Mouse (Mus musculus) layer of hippocampus, postnatal 14 days (tissue): ENCODE results near the gene Tsr3. TPM values are rescaled to one million over a fixed set of nuclear protein-coding genes. Genes with fewer than 3 reads are reported as not detected.

Source experiments
- DNase-seq, 2 experiments: peaks; one replicate each; pipeline ENCODE4 v3.0.0; 2021 to 2022; ENCODE audit warnings: low spot score in 2 of 2, mixed read lengths in 1 of 2
- total RNA-seq, 2 experiments: library from RNA; stranded (reverse); gene quantifications; 2 replicates each; pipeline ENCODE4 v1.2.3; 2021

Gene Tsr3
- total RNA-seq, 2 experiments from 2014 or later: 25.0 to 26.6 TPM

- no peak for DNase-seq
Observed at GRCm38 (mm10) chr17:25235635-25236034, 4.3 kb upstream of the Tsr3 start.

DNA sequence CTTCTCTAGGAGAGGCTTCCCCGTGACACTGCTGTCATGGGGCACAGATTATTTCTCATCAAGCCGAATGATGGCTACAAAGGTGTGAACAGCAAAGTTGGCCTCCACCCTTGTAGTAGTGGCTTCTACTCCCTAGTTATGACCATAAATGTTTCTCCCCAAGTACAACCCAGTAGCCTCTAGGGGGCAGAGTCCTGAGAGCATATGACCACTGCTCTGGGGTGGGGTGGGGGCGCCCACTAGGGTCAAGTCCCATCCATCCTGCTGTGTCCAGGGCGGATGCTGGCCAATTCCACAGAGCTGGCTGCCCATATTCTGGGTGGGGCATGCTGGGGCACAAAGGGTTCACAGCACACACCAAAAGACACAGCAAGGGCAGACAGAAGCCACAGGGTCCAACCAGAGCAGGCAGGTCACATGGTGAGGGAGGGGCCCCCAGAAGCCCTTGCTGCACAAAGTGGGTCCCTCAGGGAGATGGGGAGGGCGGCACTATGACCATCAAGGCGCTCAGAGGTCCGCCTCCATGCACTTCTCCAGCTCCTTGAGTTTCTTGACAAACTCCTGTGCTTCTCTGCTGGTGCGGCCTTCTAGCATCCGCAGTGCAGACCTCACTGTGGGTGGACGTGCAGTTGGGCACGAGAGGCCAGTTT is 3.3 kb downstream of the Tsr3 start:
- no peak for DNase-seq

DNA sequence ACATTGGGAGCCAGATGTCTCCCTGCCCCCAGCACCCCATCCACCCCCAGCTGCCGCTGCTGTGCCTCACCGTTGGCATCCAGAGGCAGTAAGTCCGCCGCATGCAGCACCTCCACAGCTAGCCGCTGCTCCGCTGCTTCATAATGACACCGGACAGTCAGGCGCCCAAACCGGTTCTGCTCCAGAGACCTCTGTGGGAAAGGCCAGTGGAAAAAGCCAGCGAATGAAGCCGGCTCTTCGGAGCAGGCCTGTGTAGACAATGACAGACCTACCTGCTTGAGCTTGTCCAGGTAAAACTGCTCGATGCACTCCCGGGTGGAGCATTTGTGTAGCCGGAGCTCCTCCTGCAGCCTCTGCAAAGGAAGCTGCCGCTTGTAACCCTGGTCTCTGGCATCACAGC is 4.3 kb downstream of the Tsr3 start:
- DNase-seq: no peak

DNA sequence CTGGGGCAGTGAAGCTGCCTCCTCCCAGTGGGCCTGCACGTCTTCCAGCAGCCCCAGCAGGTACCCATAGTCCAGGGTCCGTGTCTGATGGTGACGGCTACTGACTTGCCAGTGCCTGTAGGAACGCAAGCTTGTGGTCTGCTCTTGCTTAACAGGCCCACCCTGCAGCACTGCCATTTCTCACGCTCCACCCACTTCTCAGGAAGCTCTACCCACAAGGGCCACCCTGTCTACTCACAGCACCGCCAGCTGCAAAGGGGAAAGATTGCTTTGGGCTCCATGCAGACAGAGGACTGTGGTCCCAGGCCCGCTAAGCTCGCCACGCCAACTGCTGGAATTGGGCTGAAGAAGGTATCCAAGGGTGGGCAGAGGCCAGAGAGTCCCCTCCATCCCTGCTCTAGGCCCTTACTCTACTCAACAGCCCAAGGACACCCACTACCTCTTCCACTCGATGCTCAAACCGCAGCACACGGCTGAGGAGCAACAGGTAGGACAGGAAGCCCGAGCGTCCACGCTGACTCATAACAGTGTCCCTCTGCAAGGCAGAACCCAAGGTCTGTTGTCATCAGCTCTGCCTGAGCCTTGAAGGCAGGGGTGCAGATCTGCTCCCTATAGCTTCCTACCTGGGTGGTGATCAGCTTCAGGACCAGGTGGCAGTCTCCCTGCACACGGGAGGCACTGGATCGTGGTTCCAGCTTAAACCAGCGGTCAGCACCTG is 8.2 kb downstream of the Tsr3 start:
- DNase-seq: no peak

DNA sequence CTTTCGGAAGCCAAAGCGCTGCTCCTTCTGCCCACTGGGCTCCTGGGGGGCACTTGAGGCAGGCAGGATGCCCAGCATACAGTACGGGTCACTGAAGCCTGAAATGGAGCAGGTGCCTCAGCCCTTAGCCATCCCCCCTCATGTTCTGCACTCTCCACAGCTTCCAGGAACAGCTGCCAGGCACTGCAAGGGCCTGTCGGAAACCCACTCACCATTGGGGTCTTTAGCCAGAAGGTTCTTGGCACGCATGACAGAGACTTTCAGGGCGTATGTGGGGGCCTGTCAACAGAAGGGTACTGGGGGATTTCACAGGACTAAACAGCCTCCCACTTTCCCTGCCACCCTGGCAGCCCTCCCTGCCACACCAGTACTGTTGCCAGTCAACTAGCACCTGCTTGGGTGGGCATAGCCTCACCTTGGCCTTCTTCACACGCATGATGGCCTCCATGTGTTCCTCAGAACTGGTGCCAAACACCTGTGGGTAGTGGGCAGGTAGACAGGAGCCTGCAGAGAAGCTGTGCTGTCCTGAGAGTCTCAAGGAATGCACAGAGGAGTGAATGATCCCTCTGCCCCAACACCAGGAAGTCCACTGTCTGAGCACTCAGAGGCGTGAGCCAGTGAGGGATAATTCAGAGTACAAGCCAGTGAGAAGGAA is 10.3 kb downstream of the Tsr3 start:
- no peak for DNase-seq

DNA sequence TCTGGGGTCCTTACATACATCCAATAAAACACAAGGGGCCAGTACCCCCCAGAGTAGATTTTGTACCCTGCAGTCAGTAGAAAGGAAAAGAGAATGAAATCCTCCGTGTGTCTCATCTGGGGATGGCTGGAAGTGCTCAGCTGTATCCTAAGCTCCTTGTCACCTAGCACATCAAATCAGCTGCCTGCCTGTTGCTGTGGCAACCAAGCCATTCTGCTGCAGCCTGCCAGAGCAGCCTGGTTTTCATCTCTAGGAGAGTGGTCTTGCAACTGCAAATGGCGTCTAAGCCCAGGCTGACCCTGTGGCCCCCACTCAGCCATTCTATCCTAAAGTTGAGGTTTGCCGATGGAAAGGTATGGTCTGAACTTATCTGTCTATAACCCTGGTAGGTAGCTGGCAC is 12.7 kb downstream of the Tsr3 start:
- no peak for DNase-seq

- DNase-seq: peak in 1 of 2 experiments; percentile 41
Observed at GRCm38 (mm10) chr17:25253760-25254159, 13.8 kb downstream of the Tsr3 start.

- no peak for DNase-seq
Observed at GRCm38 (mm10) chr17:25255110-25255509, 15.1 kb downstream of the Tsr3 start.

DNA sequence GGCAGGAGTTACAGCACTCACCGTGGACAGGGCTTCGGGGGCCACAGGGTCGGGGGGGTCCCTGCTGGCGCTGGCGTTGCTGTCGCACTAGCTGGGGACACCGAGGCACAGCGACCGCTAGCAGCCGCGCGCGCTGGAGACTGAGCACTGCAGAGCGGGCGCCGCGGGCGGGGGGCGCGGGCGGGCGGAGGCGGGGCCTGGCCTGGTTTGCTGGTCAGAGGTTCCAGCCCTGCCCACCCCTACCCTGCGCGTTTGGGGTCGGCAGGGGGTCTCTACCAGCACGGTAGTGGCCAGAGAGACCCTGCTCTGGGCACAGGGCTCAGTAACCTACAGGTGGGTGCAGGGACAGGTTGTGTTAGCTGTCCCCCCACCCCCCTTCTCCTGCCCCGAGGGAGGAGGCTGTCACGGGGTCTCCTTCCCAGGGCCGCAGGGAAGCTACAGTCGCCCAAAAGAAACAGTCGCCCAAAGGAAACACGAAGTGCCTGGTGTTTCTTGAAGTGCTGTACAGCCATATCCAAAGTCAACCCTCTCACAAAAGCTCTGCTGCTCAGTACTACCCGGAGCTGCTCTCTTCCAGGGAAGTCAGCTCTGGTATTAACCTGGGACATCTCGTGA is 16.3 kb downstream of the Tsr3 start, which contains the start of gene Baiap3:
Gene Baiap3 (minus strand): TSS at position 225 of the 615 bp plus-strand sequence.
- DNase-seq: no peak

GRCm38 (mm10) chr17:25257804-25258261 is 17.9 kb downstream of the Tsr3 start:
- no peak for DNase-seq

GRCm38 (mm10) chr17:25264453-25264852 is 24.5 kb downstream of the Tsr3 start:
- peak in 1 of 2 experiments; percentile 54 for DNase-seq

GRCm38 (mm10) chr17:25270795-25271335 is 30.9 kb downstream of the Tsr3 start:
- no peak for DNase-seq

GRCm38 (mm10) chr17:25272326-25272725 is 32.4 kb downstream of the Tsr3 start:
- DNase-seq: no peak

DNA sequence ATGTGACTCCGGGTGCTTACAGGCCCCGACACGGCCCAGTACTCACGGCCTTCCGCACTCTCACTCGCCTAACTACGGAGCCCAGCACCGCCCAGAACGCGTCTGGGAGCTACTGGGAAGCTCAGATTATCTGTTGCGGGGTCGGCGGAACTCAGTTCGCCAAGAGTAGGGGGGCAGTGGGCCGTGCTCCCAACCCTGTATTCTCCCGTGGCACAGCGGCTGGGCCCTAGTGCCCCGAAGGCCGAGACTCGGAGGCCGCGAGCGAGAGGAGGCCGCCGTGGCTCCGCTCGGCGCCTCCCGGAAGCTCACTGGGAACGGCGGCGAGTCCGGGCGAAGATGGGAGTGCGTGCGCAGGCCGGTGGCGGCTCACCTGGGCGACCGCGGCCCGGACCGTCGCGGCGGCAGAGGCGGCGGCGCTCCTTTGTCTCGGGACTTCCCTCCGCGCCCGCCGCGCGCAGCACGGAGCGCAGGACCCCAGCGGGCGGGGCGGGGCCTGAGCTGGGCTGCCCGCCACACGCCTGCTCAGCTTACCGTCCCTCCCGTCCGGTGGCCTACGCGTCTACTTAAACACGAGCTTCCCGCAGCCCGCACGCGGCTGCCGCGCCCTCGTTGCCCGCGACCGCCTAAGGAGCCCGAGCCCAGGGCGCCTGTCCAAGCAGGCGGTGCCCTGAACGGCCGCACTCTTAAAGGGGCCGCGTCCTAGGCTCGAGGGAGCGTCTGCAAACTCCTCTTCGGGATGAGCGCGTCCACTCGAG is 33.2 kb downstream of the Tsr3 start:
- peak; percentile 45 to 99 for DNase-seq

DNA sequence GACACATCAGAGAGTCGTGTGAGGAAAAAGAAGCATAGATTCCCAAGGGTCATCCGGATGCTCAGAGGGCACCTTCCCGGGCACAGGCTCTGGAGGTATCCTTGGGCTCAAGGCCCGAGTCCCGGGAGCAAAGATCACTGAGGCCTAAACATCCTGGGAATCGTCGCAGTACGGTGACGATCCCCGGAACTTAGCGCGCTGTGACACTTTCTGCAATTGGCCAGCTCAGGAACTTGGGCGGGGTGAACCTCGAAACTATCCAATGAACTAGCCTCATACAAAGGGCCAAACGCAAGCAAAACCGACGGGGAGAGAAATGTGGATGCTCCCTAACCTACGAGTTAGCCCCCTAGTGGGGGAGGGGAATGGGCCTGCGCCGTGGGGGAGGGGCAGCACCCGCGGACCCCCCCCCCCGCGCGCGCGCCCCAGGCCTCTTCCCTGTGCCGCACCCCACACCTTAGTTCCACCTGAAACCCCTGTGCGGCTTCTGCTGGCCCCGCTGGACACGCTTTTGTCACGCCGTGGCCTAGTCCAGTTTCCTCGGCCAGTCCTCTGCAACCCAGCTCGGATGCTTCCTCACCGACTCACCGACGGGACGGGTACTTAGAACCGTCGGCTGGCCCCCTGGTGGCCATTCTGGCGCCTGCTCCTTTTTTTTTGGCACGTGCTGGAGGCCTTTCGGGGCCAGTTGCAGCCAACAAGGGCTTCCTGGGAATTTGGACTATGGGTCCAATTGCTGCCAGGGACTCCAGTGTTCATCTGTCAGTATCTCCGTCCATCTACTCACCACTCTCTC is 33.9 kb downstream of the Tsr3 start:
- peak; percentile 98 to 100 for DNase-seq

GRCm38 (mm10) chr17:25274571-25275346 is 34.8 kb downstream of the Tsr3 start, which contains the start of gene Ube2i:
TSS of gene Ube2i (minus strand) at chr17:25274622.
- DNase-seq: no peak

DNA sequence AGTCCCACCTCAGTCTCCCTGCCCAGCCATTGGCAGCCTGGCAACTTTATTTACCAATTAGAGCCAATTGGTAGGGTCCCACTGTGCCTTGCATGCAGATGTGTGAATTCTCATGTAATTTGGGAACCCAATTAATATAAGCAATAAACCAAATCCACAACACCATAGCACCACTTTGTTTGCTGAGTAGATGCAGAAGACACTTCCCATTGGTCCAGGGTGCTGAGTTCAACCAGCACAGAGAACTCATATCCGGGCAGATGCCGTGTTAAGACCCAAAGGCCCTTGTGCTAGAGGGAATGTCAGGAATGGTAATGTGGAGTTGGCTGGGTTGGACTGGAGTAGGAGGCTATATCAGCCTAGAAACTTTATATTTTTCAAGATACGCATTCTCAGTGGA is 35.9 kb downstream of the Tsr3 start:
- no peak for DNase-seq

DNA sequence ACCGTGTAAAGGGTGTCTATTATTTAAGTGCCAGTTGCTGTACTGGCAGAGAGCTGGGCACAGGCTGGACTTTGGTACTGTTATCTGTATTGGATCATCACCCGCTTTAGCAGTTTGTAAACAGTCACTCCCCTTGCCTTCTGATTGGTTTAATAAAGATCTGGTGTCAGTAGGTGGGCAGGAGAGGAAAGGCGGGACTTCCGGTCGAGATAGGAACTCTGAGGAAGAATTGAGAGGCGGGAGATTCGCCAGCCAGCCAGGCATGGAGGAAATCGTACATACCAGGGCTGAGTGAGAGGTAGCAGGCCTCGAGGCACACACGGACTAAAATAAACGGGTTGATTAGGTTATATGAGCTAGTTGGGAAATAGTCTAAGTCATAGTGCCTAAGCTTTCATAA is 42.2 kb downstream of the Tsr3 start:
- no peak for DNase-seq

- DNase-seq: peak; percentile 29 to 66
Observed at GRCm38 (mm10) chr17:25285033-25285432, 45.1 kb downstream of the Tsr3 start.
